Mouse (Mus musculus): ENCODE data around the gene Cd44. TPM values are rescaled to one million over a fixed set of nuclear protein-coding genes. Genes with fewer than 3 reads are reported as not detected.

Gene Cd44
- polyA plus RNA-seq, 1 experiment from 2014 or later: 57.3 TPM

GRCm38 (mm10) chr2:102812756-102813155, 88.7 kb downstream of the Cd44 start:
- Histone ChIP-seq H3K4me3 (ENCODE audit: low read depth, low read length) (no peak overlapping the region), H3K27ac (replicated peaks; ENCODE audit: low read depth, low read length) (no peak overlapping the region), H3K4me2 (ENCODE audit: low read depth, low read length) (no peak overlapping the region), H3K36me3 (ENCODE audit: control insufficient read depth, insufficient read depth, low read length) (peaks cover 5% of the 10 kb centered on the region; the same call in 1 of the 2 replicates), H3K9ac (ENCODE audit: low read depth, low read length) (no peak overlapping the region), H3K4me1 (ENCODE audit: control insufficient read depth, insufficient read depth, low read length) (peaks cover 5% of the 10 kb centered on the region), H3K27me3 (replicated peaks; ENCODE audit: control insufficient read depth, insufficient read depth, low read length) (no peaks in the 10 kb centered on the region), H3K9me3 (ENCODE audit: control insufficient read depth, low read length) (no peaks in the 10 kb centered on the region)
- WGBS: 73% methylated on average over 4 of the region's 4 CpGs
- DNase-seq (ENCODE audit: low spot score) (no peak), ATAC-seq (ENCODE audit: low read depth) (no peak)

- 49% methylated on average over 1 of the region's 1 CpGs for WGBS
Measured at GRCm38 (mm10) chr2:102809436-102809835, 92.0 kb downstream of the Cd44 start.

GRCm38 (mm10) chr2:102807633-102808032, 93.8 kb downstream of the Cd44 start:
- 32% methylated on average over 3 of the region's 3 CpGs for WGBS
- H3K4me1 ChIP-seq (ENCODE audit: control insufficient read depth, insufficient read depth, low read length): peaks cover 5% of the 10 kb centered on the region
- no peak overlapping the region for H3K9ac ChIP-seq (ENCODE audit: low read depth, low read length)
- DNase-seq (ENCODE audit: low spot score): peak; percentile 72
- H3K4me2 ChIP-seq (ENCODE audit: low read depth, low read length): no peak overlapping the region
- no peaks in the 10 kb centered on the region for H3K9me3 ChIP-seq (ENCODE audit: control insufficient read depth, low read length)
- no peak overlapping the region for H3K27ac ChIP-seq (replicated peaks; ENCODE audit: low read depth, low read length)
- H3K4me3 ChIP-seq (ENCODE audit: low read depth, low read length): no peak overlapping the region
- no peak for ATAC-seq (ENCODE audit: low read depth)
- H3K27me3 ChIP-seq (replicated peaks; ENCODE audit: control insufficient read depth, insufficient read depth, low read length): no peaks in the 10 kb centered on the region
- no peaks in the 10 kb centered on the region for H3K36me3 ChIP-seq (ENCODE audit: control insufficient read depth, insufficient read depth, low read length)

More at GRCm38 (mm10) chr2:102809436-102809835, 92.0 kb downstream of the Cd44 start:
- Histone ChIP-seq H3K9ac (ENCODE audit: low read depth, low read length) (no peak overlapping the region), H3K36me3 (ENCODE audit: control insufficient read depth, insufficient read depth, low read length) (peaks cover 5% of the 10 kb centered on the region; the same call in 1 of the 2 replicates), H3K9me3 (ENCODE audit: control insufficient read depth, low read length) (no peaks in the 10 kb centered on the region), H3K4me3 (ENCODE audit: low read depth, low read length) (no peak overlapping the region), H3K27me3 (replicated peaks; ENCODE audit: control insufficient read depth, insufficient read depth, low read length) (no peaks in the 10 kb centered on the region), H3K4me2 (ENCODE audit: low read depth, low read length) (no peak overlapping the region), H3K4me1 (ENCODE audit: control insufficient read depth, insufficient read depth, low read length) (peaks cover 5% of the 10 kb centered on the region), H3K27ac (replicated peaks; ENCODE audit: low read depth, low read length) (peak overlapping the region; percentile 61)
- DNase-seq (ENCODE audit: low spot score) (peak; percentile 68), ATAC-seq (ENCODE audit: low read depth) (no peak)

- H3K4me1 ChIP-seq (ENCODE audit: control insufficient read depth, insufficient read depth, low read length): peaks cover 5% of the 10 kb centered on the region
- no peaks in the 10 kb centered on the region for H3K36me3 ChIP-seq (ENCODE audit: control insufficient read depth, insufficient read depth, low read length)
- H3K27me3 ChIP-seq (replicated peaks; ENCODE audit: control insufficient read depth, insufficient read depth, low read length): no peaks in the 10 kb centered on the region
- H3K4me2 ChIP-seq (ENCODE audit: low read depth, low read length): no peak overlapping the region
- ATAC-seq (ENCODE audit: low read depth) (no peak), DNase-seq (ENCODE audit: low spot score) (no peak)
- no peak overlapping the region for H3K27ac ChIP-seq (replicated peaks; ENCODE audit: low read depth, low read length)
- no peaks in the 10 kb centered on the region for H3K9me3 ChIP-seq (ENCODE audit: control insufficient read depth, low read length)
- 88% methylated on average over 4 of the region's 4 CpGs for WGBS
- H3K4me3 ChIP-seq (ENCODE audit: low read depth, low read length): no peak overlapping the region
- no peak overlapping the region for H3K9ac ChIP-seq (ENCODE audit: low read depth, low read length)
Measured at GRCm38 (mm10) chr2:102805761-102806496, 95.5 kb downstream of the Cd44 start.

GRCm38 (mm10) chr2:102805283-102805682, 96.2 kb downstream of the Cd44 start:
- Histone ChIP-seq H3K9me3 (ENCODE audit: control insufficient read depth, low read length) (no peaks in the 10 kb centered on the region), H3K4me2 (ENCODE audit: low read depth, low read length) (no peak overlapping the region), H3K4me3 (ENCODE audit: low read depth, low read length) (no peak overlapping the region), H3K27me3 (replicated peaks; ENCODE audit: control insufficient read depth, insufficient read depth, low read length) (no peaks in the 10 kb centered on the region), H3K4me1 (ENCODE audit: control insufficient read depth, insufficient read depth, low read length) (peaks cover 5% of the 10 kb centered on the region), H3K27ac (replicated peaks; ENCODE audit: low read depth, low read length) (no peak overlapping the region), H3K9ac (ENCODE audit: low read depth, low read length) (no peak overlapping the region), H3K36me3 (ENCODE audit: control insufficient read depth, insufficient read depth, low read length) (no peaks in the 10 kb centered on the region)
- DNase-seq (ENCODE audit: low spot score) (no peak), ATAC-seq (ENCODE audit: low read depth) (no peak)
- 74% methylated on average over 6 of the region's 6 CpGs for WGBS

- no peak overlapping the region for H3K9ac ChIP-seq (ENCODE audit: low read depth, low read length)
- no peaks in the 10 kb centered on the region for H3K9me3 ChIP-seq (ENCODE audit: control insufficient read depth, low read length)
- DNase-seq (ENCODE audit: low spot score): peak; percentile 65
- no peak overlapping the region for H3K27ac ChIP-seq (replicated peaks; ENCODE audit: low read depth, low read length)
- no peak for ATAC-seq (ENCODE audit: low read depth)
- H3K27me3 ChIP-seq (replicated peaks; ENCODE audit: control insufficient read depth, insufficient read depth, low read length): no peaks in the 10 kb centered on the region
- no peaks in the 10 kb centered on the region for H3K4me1 ChIP-seq (ENCODE audit: control insufficient read depth, insufficient read depth, low read length)
- no peak overlapping the region for H3K4me2 ChIP-seq (ENCODE audit: low read depth, low read length)
- WGBS: 38% methylated on average over 2 of the region's 2 CpGs
- H3K4me3 ChIP-seq (ENCODE audit: low read depth, low read length): no peak overlapping the region
- no peaks in the 10 kb centered on the region for H3K36me3 ChIP-seq (ENCODE audit: control insufficient read depth, insufficient read depth, low read length)
Measured at GRCm38 (mm10) chr2:102804109-102804508, 97.4 kb downstream of the Cd44 start.

GRCm38 (mm10) chr2:102801899-102802298, 99.6 kb downstream of the Cd44 start:
- Histone ChIP-seq H3K4me1 (ENCODE audit: control insufficient read depth, insufficient read depth, low read length) (no peaks in the 10 kb centered on the region), H3K4me3 (ENCODE audit: low read depth, low read length) (no peak overlapping the region), H3K36me3 (ENCODE audit: control insufficient read depth, insufficient read depth, low read length) (no peaks in the 10 kb centered on the region), H3K27ac (replicated peaks; ENCODE audit: low read depth, low read length) (no peak overlapping the region), H3K9me3 (ENCODE audit: control insufficient read depth, low read length) (no peaks in the 10 kb centered on the region), H3K4me2 (ENCODE audit: low read depth, low read length) (no peak overlapping the region), H3K9ac (ENCODE audit: low read depth, low read length) (no peak overlapping the region), H3K27me3 (replicated peaks; ENCODE audit: control insufficient read depth, insufficient read depth, low read length) (no peaks in the 10 kb centered on the region)
- 69% methylated on average over 1 of the region's 1 CpGs for WGBS
- DNase-seq (ENCODE audit: low spot score) (no peak), ATAC-seq (ENCODE audit: low read depth) (no peak)

- Histone ChIP-seq H3K4me2 (ENCODE audit: low read depth, low read length) (no peak overlapping the region), H3K4me1 (ENCODE audit: control insufficient read depth, insufficient read depth, low read length) (no peaks in the 10 kb centered on the region), H3K4me3 (ENCODE audit: low read depth, low read length) (no peak overlapping the region), H3K36me3 (ENCODE audit: control insufficient read depth, insufficient read depth, low read length) (no peaks in the 10 kb centered on the region), H3K9me3 (ENCODE audit: control insufficient read depth, low read length) (no peaks in the 10 kb centered on the region), H3K27me3 (replicated peaks; ENCODE audit: control insufficient read depth, insufficient read depth, low read length) (no peaks in the 10 kb centered on the region), H3K9ac (ENCODE audit: low read depth, low read length) (no peak overlapping the region), H3K27ac (replicated peaks; ENCODE audit: low read depth, low read length) (no peak overlapping the region)
- WGBS: 64% methylated on average over 2 of the region's 2 CpGs
- no peak for ATAC-seq (ENCODE audit: low read depth)
- DNase-seq (ENCODE audit: low spot score): no peak
Measured at GRCm38 (mm10) chr2:102798149-102798548, 103.3 kb downstream of the Cd44 start.

GRCm38 (mm10) chr2:102795034-102795433, 106.4 kb downstream of the Cd44 start:
- Histone ChIP-seq H3K27ac (replicated peaks; ENCODE audit: low read depth, low read length) (no peak overlapping the region), H3K36me3 (ENCODE audit: control insufficient read depth, insufficient read depth, low read length) (no peaks in the 10 kb centered on the region), H3K4me3 (ENCODE audit: low read depth, low read length) (no peak overlapping the region), H3K4me1 (ENCODE audit: control insufficient read depth, insufficient read depth, low read length) (no peaks in the 10 kb centered on the region), H3K9ac (ENCODE audit: low read depth, low read length) (no peak overlapping the region), H3K4me2 (ENCODE audit: low read depth, low read length) (no peak overlapping the region), H3K9me3 (ENCODE audit: control insufficient read depth, low read length) (no peaks in the 10 kb centered on the region), H3K27me3 (replicated peaks; ENCODE audit: control insufficient read depth, insufficient read depth, low read length) (no peaks in the 10 kb centered on the region)
- DNase-seq (ENCODE audit: low spot score): no peak
- no peak for ATAC-seq (ENCODE audit: low read depth)
- 92% methylated on average over 3 of the region's 3 CpGs for WGBS
